Mouse (Mus musculus) kidney, postnatal 25 days (tissue): ENCODE data around the gene Ccdc142.

Experiments
- DNase-seq, 2 experiments: peaks; one replicate each; pipeline ENCODE4 v3.0.0; 2021; ENCODE audit warnings: mixed read lengths in 2 of 2

Ccdc142 gene

GRCm38 (mm10) chr6:83101316-83101687 is at the start of gene Ccdc142, which contains the start of gene Gm42688:
Gene Ccdc142, plus strand, starts transcription at chr6:83101601.
Gene Gm42688, plus strand, starts transcription at chr6:83101617.
- peak; percentile 94 to 96 for DNase-seq

- peak in 1 of 2 experiments; percentile 18 for DNase-seq
Observed at GRCm38 (mm10) chr6:83053136-83053960, 48.1 kb upstream of the Ccdc142 start.

- peak; percentile 97 to 99 for DNase-seq
Observed at GRCm38 (mm10) chr6:83054074-83054851, 47.1 kb upstream of the Ccdc142 start, which contains the start of gene Aup1. Gene Aup1, plus strand, starts transcription at chr6:83054521.

- peak; percentile 29 to 64 for DNase-seq
Observed at GRCm38 (mm10) chr6:83054871-83055431, 46.5 kb upstream of the Ccdc142 start, which contains the start of gene Htra2. Gene Htra2, minus strand, starts transcription at chr6:83055273.

GRCm38 (mm10) chr6:83057790-83058189 is 43.6 kb upstream of the Ccdc142 start, which contains the start of gene Dqx1:
Gene Dqx1, plus strand, starts transcription at chr6:83057844.
- peak; percentile 79 to 92 for DNase-seq

DNA sequence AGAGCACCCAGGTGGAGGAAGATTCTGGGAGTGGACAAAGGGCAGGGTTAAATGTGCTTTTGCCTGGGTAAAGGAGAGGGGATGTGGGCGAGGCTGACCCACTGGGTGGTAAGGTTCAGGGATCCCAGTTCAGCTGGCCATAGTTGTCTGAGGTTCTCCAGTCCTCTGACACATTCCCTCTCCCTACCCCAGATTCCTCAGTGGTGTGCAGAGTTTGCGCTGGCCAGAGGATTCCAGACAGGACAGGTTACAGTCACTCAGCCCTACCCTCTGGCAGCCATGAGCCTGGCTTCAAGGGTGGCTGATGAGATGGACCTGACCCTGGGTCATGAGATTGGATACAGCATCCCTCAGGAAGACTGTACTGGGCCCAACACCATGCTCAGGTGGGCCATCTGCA is 42.7 kb upstream of the Ccdc142 start:
- no peak for DNase-seq

DNA sequence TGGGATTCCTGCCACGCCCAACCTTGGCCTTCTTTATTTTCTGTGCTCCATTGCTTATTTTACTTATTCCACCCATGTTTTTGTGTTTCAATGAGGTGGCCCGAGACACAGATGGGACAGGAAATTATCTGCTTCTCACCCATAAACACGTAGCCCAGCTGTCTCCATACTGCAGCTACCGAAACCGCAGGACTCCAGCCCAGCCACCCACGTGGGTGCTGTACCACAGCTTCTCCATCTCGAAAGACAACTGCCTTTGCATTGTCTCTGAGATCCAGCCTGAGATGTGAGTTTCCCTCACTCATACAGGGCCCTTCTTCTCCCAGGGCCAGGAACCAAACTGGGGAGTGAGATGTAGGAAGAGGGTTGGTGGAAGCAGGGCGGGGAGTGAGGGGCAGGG is 35.4 kb upstream of the Ccdc142 start:
- DNase-seq, result peak in 1 of 2 experiments; percentile 15

DNA sequence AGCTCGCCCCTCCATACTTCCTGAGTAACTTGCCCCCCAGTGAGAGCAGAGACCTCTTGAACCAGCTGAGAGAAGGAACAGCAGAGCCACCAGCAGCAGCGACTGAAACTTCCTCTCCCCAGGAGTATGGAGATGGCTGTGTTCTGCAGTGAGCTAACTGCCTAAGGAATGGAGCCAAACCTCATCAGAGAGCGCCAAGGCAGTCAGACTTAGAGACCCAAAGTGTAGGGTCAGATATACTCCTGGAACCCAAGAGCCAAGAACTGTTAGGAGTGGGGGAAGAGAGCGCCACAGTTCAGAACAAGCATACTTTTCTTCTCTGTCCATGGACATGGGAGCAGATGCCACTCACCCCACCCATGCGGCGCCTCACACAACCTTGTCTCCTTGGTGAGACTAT is 35.0 kb upstream of the Ccdc142 start:
- DNase-seq, result no peak

DNA sequence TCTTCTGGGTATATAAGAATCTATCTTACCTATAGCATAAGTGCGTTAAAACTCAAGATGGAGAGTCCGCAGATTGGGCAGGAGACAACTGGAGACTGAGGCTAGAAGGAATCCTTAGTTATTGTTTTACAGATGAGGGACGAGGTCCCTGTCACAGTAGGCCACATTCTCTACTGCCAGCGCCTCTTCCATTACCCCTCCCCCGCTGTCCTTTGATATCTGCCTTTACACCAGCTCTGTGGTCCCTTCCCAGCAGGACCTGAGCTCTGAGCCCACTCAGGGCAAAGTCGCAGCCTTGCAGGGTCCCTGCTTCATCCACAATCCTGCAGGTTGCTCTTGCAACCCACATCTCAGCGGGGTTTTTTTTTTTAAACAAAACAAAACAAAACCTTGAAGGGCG is 33.2 kb upstream of the Ccdc142 start:
- DNase-seq, result no peak

DNA sequence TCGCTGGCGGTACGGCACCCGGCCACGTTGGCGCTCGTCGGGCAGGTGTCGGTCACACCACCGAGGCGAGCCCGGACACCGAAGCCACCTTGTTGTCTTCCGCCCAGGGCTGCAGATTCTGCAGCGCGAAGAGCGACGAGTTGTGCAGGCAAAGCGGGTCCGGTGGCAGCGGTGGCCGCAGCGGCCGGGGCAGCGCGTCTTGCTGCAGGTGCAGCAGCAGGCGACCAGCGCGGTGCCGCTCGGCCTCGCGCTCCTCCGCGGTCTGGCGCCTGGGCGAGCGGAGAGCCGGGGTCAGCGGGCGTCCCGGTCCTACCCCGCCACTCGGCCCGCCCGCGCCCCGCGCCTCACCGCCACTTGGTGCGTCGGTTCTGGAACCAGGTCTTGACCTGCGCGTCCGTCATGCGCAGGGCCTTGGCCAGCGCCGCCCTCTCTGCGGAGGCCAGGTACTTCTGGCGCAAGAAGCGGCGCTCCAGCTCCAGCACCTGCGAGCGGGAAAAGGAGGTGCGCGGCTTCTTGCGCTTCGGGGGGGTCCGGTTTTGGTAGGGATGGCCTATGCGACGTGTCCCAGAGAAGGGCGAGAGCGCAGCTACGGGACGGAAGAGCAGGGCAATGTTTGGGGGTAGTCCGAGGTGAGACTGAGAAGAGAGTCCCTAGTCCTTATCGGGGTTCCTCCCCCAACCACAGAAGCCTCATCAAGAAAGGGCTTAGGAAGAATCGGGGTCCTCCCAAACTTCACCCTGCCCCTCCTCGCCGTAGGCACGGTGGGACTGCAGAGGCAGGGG is 32.5 kb upstream of the Ccdc142 start:
- peak in 1 of 2 experiments; percentile 61 for DNase-seq

GRCm38 (mm10) chr6:83069488-83070246 is 31.7 kb upstream of the Ccdc142 start:
- no peak for DNase-seq

GRCm38 (mm10) chr6:83070247-83070310 is 31.3 kb upstream of the Ccdc142 start, which contains the start of gene Tlx2:
Gene Tlx2, minus strand, starts transcription at chr6:83070293.
- no peak for DNase-seq

DNA sequence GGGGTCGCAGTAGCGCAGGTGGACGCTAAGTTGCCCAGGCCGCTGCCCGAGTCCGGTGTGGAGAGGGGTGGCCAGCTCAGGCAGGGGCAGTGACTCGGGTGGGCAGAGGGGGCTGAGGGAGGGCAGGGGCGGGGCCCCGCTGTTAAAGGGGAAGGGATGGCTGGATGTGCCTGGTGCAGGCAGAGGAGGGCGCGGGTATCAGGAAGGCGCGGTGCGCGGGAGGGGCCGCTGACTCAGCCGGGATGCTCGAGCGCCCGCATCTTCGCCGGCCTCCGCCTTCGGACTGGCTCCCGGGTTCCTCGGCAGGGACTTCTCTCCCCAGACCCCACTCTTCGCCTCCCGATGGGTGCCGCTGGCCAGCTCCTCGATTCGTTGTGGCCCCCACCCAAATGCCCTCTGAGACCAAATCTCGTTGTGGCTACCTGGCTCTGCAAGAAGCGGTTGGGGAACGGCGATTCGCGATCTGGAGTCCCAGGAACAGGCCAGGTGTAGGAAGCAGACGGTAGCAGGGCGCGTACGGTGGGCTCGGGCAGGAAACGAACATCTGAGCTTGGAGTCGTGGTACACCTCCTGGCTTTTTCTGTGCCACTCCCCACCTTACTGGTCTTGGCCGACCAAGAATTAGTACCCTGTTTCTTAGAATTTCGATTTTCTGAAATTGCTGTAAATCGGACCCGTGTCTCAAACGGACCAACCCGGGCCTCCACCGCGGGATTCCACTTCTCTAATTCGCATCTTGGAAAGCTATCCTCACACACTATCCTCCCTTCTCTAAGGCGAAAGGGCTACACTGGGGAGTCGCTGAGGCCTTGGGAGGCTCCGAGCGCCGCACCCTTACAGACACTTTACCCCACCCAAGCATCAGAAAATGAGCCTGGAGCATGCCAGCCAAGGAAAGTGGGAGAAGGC is 30.8 kb upstream of the Ccdc142 start:
- DNase-seq, result no peak

DNA sequence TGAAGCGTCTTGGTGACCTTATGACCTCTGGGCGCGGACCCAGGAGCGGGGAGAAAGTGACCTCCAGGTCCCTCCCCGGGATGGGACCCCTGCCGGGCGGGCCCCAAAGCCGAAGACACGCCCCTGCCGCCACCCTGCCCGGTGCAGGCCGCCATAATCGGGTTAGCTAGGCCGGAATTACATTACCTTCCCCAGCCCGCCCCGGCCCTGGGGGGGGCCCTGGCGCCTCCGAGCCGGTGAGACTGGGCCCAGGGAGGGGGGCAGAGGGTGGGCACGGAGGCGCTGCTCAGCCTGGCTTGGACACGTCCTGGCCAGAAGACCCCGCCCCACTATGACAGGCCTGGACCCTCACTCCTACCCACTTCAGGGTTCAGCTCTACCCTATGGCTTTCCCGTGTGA is 30.2 kb upstream of the Ccdc142 start:
- peak in 1 of 2 experiments; percentile 55 for DNase-seq

- no peak for DNase-seq
Observed at GRCm38 (mm10) chr6:83074979-83075378, 26.4 kb upstream of the Ccdc142 start.

DNA sequence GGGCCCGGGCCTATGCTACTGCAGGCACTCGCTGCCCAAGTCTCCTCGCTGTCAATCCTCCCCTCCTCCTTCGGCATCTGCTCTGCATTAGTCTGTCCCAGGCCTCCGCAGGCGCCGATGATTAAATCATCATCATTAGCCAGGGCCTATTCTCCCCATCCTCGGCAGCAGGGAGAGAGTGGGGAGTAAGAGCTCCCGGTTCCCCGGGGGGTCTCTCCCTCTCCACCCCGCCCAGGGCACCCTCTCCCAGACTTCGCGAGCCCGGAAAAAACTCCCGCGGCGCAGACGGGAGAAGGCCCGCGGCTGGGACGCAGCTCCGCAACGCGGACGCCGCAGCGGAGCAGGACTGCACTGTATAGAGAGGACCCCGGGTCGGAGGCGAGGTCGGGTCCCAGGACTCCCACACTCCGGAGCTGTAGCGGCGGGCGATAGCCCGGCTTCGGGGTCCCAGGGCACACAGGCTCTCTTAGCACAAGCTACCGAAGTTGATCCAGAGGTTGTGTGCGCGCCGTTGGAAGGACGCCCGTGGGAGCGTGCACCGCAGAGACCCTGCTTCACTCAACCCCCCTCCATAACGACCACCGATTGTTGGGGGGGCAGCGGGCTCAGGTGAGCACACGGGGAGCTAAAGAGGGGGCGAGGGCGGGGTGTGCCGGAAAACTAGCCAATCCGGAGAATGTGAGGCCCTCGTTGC is 23.6 kb upstream of the Ccdc142 start, which contains the start of gene Pcgf1:
TSS of gene Pcgf1 (plus strand) at position 240 of the 694 bp plus-strand sequence.
- no peak for DNase-seq

- peak; percentile 99 to 100 for DNase-seq
Observed at GRCm38 (mm10) chr6:83078324-83078858, 23.0 kb upstream of the Ccdc142 start.

- DNase-seq, result no peak
Observed at GRCm38 (mm10) chr6:83080210-83080609, 21.2 kb upstream of the Ccdc142 start.

DNA sequence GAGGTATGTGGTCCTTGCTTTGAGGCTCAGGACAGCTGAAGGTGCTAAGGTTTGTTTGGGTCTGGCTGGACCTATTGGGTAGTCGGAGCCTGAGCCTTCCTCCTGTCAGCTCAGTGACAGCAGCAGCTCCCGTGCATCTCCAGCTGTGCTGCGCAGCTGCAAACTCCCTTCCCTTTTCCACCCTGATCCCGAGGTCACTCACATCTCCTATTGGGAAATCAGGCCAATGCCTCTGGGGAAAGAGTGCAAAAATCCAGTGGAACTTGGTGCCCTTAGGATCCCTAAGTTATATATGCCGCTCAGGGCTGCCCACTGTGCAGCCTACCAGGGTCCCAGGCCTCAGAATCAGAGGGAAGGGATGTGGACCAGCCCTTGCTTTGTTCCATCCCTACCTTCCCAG is 17.9 kb upstream of the Ccdc142 start:
- DNase-seq, result no peak

- DNase-seq, result peak in 1 of 2 experiments; percentile 56
Observed at GRCm38 (mm10) chr6:83084477-83084876, 16.9 kb upstream of the Ccdc142 start.
